Mouse (Mus musculus) gastrocnemius, postnatal 14 days (tissue): ENCODE results near the gene Tnfrsf8. TPM values are rescaled to one million over a fixed set of nuclear protein-coding genes. Genes with fewer than 3 reads are reported as not detected.
A peak's percentile ranks its signal among the peaks of the same experiment; 100 is the strongest.

Source experiments
- DNase-seq: peaks from one replicate; pipeline ENCODE4 v3.0.0; 2021; ENCODE audit warnings: mixed read lengths
- intact Hi-C: fragments of 180-260 bp; cut with DNase I; formaldehyde crosslinking; loops from one replicate; pipeline ENCODE4 v1.15.1; 2025; ENCODE audit warnings: low total_unique reads
- total RNA-seq, 2 experiments: library from RNA; stranded (reverse); gene quantifications; 2 replicates each; pipeline ENCODE4 v1.2.3; 2021

Tnfrsf8 gene
- total RNA-seq, 2 experiments from 2014 or later = 0.08 to 0.09 TPM

DNA sequence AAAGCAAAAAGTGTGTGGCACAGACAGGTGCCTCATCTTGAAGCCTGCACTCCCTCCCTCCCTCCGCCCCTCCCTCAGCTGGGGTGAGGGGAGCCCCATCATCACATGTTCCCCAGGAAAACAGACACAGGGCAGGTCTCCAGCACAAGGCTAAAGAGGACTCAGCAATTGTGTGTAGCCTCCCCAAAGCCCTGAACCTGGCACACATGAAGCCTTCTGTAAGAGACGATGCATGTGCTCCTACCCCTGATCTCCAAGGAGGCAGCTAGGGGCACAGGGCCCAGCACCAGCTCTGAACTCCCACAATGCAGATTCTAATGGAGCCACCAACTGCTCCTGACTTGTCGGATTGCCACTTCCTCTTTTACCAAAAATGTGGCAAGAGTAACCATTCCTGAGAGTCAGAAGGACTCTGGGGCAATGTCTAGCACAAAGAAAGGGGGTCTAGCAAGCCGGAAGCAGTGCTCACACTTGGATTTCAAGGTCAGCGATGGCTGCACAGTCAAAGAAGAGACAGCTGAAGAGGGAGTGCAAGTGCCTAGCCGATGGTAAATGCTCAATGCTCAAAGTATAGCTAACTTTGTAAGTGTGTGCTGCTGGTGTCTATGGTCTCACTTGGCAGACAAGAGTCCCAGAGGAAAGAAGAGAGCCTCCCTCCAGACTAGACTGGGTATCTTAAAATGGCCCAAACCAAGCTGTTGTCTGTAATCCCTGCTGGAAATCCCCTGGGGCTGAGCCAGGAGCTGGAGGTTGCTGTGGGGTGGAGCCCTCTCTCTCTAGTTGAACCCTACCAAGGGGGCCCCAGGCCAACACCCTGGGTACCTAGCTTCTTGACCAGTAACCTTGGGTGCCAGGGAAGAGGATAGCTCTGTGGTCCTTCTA, 38.4 kb downstream of the Tnfrsf8 start:
- no peak for DNase-seq
- intact Hi-C loops = no loop called here

DNA sequence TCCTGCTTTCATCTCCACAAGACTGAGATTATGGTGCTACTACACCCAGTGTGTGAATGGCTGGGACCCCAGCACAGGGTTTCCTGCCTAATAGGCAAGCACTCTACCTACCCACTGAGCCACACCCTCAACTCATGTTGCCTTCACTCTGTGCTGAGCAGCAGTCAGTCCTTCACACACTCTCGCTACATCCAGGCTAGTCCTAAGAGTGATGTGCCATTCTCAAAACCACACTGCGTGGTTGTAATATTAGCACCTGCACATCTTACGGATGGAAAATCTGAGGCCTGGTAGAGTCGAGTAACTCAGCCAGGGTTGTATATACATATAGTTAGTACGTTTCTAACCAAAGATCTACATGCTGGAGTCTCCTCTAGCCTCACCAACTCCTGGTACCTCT, 40.1 kb downstream of the Tnfrsf8 start:
- intact Hi-C loops = no loop called here

DNA sequence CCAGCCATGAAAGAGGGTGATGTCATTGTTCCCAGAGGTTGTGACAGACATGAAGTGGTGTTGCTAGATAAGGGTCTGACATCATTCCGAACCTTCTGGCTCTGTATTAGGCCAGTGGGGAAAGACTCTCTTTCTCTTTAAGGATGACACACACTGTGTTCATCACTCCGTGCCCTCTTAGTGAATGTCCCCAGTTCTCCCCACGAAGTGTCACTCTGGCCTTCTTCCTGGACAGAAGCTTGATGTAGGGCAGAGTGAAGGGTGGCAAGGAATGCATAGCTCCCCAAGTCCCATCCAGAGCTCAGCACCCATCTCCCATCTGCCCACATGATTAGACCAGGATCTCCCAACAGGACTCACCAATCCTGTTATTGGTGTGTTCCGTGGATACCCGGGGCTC, 41.0 kb downstream of the Tnfrsf8 start:
- DNase-seq = no peak

More for the DNA sequence above, 40.1 kb downstream of the Tnfrsf8 start:
- DNase-seq = no peak

DNA sequence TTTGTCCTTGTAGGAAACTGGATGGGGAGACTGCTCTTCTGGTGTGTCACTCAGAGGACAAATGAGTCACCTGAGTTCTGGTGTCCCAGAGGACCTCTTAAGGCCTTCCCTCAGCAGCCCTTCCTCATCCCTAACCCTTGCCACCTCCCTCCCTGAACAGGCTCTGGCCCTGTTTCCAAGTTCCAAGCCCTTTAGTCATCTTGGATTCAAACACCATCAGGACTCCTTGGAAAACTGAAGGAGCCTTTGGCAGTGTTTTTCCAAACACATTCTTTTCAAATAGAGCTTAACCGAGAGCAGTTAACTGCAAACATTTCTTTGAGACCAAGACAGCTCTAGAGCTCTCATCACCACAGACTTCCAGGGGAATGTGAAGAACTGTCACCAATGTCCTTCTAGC, 42.2 kb downstream of the Tnfrsf8 start:
- DNase-seq = peak; percentile 33
- intact Hi-C loops = no loop called here

More for the DNA sequence above, 41.0 kb downstream of the Tnfrsf8 start:
- intact Hi-C loops = no loop called here

DNA sequence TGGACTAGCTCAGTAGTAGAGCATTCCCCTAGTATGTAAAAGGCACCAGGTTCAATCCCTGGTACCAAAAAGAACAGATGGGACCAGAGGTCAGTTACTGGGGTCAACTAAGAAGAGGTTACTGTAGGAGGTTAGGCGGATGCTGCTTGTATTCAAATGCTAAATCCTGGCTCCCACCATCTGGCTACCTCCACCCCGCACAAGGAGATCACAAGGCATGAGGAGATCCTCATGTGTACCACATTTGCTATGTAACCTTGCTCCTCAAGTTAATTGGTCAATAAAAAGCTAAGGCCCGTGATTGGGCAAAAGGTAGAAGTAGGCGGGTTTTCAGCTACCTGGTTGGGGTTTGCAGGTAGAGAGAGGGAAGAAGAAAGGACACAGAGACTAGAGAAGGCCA, 43.3 kb downstream of the Tnfrsf8 start:
- intact Hi-C loops = no loop called here
- DNase-seq = no peak

DNA sequence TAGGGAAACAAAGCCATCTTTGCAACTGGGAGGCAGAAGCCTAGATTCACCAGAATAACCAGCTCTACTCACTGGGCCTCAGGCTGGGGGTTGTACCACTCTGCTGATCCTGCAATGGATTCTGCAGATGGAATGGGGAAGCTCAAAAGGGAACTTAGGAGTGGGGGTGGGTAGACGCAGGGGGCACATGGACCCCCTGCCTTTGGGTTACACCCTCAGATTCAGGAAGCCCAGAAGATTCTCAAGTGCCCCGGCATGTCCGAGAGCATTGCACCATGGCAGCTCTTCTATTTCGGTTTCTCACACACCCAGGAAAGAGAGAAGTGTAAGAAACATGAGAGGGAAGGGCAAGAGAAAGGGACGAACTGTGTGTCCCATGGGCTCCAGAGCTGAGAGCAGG, 44.8 kb downstream of the Tnfrsf8 start:
- no peak for DNase-seq
- intact Hi-C loops = no loop called here

DNA sequence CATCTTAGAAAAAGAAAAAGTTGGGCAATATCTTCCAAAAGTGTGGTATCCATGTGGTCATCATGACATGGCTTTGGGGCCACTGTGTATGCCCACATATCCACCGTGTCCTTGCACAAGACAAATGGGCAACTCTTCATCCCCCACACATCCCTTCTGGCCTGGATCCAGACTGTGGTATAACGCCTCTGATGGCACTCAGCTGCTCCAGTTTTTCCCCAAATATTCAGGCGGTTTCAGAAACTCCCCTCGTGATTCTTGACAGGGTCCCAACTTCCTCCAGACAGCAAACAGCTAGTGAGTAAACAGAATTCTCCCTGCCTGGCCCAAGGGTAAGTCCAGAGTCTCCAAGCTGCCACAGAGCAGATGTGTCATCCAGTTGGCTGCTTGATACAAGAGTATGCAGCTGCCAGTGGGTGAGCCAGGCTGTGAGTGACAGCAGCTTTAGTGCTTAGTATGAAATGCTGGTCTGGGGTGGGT, 47.3 kb downstream of the Tnfrsf8 start:
- DNase-seq = no peak
- intact Hi-C loops = no loop called here

DNA sequence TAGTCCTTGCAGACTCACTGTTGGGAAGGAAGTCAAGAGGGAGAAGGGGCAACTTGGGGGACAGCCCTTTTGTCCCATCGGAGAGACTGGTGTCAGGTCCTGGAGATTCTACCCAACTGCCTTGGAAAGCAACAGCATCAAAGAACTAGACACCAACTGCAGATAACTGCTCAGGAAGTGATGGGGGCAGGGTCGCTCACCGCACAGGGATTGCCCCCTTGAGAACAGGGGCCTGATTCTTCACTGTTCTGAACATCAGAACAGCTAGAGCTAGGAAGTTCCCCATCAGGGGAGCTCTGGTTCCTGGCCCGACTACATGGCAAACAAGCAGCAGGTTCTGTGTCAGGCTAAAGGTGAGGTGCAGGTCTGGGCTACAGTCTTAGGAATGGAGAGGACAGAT, 48.5 kb downstream of the Tnfrsf8 start:
- intact Hi-C loops = no loop called here
- DNase-seq = no peak

DNA sequence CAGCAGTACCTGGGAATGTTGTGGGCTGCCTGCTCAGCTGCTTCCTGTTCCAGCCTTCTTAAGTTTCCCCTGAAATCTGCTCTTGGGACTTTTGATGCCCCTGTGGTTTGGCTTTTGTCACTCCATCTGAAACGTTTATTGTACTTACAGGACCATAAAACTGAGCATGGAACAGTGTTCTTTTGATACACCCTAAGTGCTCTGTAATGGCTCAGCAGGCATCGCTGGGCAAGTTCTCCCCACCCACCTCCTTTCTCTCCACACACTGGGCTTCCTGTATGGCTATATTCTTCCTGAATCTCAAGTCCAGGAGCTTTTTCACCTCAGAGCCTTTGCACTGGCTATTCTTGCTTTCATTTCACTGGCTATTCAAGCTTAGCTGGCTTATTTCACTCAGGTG, 50.2 kb downstream of the Tnfrsf8 start:
- intact Hi-C loops = no loop called here
- no peak for DNase-seq

DNA sequence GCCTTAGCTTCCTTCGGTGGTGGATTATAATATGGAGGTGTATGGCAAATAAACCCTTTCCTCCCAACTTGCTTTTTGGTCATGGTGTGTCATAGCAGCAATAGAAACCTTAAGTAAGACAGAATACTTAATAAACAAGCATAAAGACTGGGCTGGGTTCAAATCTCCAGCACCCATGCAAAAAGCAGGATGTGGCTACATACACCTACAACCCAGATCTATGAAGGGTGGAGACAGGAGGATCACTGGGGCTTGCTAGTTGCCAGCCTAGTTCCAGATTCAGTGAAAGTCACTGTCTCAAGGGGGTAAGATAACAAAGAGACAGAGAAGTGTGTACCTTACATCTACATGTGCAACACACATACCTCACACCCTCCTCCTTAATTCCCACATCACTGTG, 51.4 kb downstream of the Tnfrsf8 start:
- no peak for DNase-seq

DNA sequence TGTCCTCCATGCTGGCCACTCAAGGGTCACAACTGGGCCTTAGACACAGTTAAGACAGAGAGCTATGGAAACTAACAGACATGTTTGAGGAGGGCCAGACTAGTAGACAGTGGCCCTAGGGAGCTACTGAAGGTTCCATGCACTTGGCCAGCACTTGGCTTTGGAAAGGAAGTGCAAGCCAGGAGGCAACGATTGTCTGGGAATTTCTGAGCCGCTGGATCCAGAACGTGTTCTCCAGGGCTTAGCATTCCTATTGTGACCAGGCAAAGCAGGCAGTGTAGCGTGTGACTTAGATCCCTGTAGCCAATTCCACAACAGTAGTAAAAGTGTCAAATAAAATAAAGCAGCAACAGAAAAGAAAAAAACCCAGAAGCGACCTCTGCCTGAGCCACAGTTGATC, 54.2 kb downstream of the Tnfrsf8 start:
- intact Hi-C loops = no loop called here
- no peak for DNase-seq

More for the DNA sequence above, 51.4 kb downstream of the Tnfrsf8 start:
- intact Hi-C loops = no loop called here

DNA sequence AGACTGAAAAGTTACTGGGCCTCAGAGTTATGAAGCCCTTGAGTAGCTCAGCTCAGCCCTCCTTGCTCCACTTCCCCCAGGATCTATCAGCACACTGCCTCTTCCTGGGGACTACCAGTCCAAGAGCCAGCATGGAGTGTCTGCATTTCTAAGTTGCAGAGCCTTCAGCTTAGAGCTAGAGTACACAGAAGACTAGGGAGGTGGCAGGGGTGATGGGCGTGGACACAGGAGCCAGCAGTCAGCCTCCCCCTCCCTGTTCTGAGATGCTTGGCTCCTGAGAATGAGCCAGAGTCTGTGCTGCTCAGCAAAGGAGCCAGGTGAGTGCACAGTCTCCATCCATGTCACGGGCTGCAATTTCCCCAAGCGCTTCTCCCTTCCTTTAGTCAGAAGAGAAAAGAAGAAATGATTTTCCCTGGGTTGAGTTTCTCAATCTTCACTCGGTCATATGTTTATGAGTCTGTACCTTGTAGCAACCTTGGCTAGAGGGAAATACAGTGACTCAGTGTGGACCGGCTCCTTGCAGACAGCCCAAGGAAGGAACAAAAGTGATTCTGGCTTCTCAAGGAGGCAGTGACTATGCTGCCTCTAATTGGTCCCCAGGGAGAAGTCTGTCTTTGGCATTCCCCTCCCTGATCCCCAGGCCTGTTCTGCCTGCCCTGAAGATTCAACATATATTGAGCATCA, 57.1 kb downstream of the Tnfrsf8 start:
- intact Hi-C loops = no loop called here
- no peak for DNase-seq

DNA sequence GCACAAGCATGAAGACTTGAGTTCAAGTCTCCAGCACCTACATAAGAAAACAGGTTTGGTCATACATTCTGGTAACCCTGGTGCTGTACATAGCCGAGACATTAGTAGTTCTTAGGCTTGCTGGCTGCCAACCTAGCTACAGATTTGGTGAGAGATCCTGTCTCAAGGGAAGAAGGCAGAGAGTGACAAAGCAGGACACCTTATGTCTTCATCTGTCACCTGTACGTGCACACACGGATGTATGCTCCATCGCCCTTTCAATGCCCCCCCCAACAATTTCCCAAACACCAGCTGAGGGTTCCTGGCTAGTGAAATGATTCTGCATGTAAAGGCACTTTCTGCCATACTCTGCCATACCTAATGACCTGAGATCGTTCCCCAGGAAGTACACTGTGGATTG, 58.8 kb downstream of the Tnfrsf8 start:
- intact Hi-C loops = no loop called here
- DNase-seq = no peak

DNA sequence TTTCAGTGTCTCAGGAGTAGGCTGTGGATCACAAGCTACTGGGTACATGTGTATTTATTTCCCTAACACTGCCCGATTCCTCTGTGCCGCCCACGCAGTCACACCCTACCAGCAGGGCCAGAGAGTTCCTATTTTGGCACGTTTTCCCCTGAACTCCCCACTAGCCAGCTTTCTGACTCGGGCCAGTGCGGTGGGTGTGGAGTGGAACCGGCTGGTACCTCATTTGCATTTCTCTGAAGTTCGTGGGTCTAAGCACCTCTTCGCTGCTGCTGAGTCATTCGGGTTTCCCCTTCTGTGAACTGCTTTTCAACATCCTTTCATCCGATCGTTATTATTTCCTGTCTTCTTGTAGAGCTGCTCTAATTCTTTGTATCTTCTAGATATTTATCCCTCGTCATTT, 60.5 kb downstream of the Tnfrsf8 start:
- intact Hi-C loops = no loop called here
- peak; percentile 34 for DNase-seq

DNA sequence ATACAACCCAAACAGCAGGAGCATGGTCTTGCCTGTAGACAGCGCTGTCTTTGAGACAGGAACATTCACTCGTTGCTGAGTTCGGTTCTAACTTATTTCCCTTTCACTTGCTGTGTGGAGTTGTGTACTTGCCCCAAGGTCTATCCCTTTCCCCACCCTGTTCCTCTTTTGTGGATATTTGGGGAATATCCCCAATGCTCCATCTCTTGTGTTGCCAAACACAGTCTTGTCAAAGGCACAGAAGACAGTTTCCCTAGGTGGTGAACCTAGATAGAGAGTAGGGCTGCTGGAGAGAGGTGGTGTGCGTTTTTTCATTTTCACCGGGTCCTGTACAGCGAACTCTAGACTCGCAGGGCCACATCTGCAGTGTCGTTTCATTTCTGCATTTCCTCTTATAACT, 62.4 kb downstream of the Tnfrsf8 start:
- DNase-seq = no peak
- intact Hi-C loops = no loop called here

DNA sequence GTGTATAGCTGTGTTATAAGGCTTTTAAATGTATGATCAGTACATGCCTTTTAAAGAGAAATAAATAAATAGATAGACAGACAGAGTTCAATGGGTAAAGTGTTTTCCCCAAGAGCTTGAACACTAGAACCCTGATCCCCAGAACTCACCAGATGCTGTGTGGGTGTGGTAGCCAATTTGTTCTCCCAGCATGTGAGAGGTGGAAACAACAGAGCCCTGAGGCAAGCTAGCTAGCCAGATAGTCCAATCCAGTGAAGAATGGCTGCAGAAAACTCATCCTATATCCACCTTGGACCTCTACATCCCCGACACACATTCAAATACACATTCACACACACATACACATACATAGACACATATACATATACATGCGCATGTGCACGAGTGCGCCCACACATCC, 63.4 kb downstream of the Tnfrsf8 start:
- no peak for DNase-seq
- intact Hi-C loops = no loop called here

DNA sequence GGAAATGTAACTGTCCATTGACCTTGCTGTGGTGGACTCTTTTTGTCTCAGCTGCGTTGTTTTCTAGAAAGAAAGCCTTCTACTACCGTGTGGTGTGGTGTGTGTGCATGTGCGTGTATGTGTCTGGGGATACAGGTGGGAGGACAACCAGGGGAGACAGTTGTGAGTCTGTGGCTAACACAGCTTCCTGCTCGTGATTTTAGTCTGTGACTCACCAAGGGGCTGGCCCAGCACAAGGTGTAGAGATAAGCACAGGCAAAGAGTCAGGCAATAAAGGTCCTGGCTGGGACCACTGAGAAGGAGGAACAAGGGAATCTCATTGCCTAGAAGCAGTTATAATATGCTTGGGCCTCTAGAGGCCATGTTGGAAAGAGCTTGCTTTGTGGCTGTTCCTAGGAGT, 65.0 kb downstream of the Tnfrsf8 start:
- intact Hi-C loops = no loop called here
- no peak for DNase-seq

DNA sequence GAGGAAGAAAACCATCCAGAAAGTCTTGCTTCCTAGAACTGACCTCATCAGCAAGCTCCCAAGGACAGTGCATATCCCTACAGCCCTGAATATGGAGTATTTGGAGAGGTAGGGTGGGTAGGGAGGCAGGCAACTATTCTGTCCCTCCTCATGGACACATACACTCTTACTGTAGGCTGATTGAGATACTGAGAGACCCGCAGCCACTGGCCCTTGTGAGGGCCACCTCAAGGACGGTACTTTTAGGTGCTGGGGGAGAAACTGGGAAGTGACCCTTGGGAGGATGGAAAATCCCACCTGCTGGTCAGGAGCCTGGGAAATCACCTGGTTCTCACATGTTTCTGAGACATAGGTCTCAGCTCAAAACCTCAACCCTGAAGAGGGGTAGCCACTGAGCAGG, 67.4 kb downstream of the Tnfrsf8 start:
- no peak for DNase-seq
- intact Hi-C loops = no loop called here

DNA sequence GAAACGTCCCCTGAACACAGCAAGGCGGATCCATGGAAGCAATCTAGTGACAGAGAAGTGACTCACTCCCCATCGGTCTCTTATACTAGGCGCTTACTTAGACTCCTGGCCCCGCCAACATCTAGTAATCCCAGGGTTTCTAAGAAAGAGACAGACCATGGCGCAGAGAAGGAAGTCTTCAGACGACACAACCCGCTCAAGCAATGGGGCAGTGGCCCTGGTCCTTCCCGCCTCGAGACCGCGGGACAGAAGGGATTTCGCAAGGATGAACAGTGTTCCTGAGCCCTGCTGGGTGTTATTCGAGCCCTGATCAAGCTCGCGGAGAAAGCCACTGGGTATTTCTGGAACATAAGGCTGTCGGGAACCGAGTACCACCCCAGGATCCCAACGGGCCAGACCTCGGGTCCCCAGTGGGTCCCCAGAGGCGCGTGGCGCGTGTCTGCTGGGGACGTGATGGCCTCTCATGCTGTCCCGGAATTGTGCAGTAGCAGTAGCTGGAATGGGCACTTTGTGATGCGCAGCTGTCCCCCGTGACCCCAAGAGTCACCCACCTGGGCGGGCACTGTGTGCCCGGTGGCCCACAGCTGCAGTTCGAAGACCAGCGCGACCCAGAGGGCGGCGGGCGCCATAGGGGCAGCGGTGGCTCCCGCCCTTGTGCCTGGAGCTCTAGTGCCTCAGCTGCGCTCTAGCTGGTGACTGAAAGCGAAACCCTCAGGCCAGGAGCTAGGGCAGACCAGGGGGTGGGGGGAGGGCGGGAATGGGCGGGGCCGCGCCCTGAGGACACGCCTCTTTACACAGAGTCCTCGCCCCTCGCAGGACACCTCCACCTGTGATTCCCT, 68.6 kb downstream of the Tnfrsf8 start, which contains the start of gene Tnfrsf1b:
Gene Tnfrsf1b, minus strand, starts transcription at position 698 of the 839 bp plus-strand sequence.
- intact Hi-C loops = no loop called here
- DNase-seq = peak; percentile 54

DNA sequence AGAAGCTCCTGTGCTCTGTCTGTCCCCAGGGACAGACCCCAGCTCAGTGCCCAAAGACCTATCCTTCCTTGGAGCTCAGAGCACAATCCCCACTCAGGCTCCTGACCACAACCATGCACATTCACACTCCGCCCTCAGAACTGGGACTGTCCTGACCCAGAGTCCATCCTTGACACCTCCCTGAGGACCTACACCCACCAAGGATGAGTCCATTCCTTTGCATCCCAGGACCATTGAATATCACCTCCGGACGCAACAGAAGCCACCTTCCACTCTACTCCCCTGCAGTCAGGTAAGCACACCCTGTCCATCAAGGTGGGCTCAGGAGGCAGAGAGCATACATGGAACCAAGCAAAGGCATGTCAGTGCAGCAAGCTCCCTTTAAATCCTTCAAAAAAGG, 69.4 kb downstream of the Tnfrsf8 start:
- DNase-seq = no peak
- intact Hi-C loops = no loop called here
